Mouse (Mus musculus) olfactory bulb, adult 2 months (tissue): Measurements from ENCODE around the gene Ldhd. TPM values are rescaled to one million over a fixed set of nuclear protein-coding genes. Genes with fewer than 3 reads are reported as not detected.

ENCODE experiments used
- H3K27ac ChIP-seq: fragments of 200-500 bp; 2 replicates; pipeline ENCODE4 v1.5.1; 2012; ENCODE audit warnings: low read depth, low read length; ENCODE audit not compliant: insufficient read depth
- H3K4me1 ChIP-seq: fragments of 200-500 bp; 2 replicates; pipeline ENCODE4 v1.6.1; 2012; ENCODE audit warnings: low read length; ENCODE audit not compliant: control insufficient read depth, insufficient read depth
- H3K4me3 ChIP-seq: fragments of 200-500 bp; 2 replicates; pipeline ENCODE4 v1.5.1; 2012; ENCODE audit warnings: mild to moderate bottlenecking, low read depth, low read length, moderate library complexity; ENCODE audit not compliant: insufficient read depth
- CTCF ChIP-seq: fragments of 200-500 bp; IDR thresholded peaks from 2 replicates; pipeline ENCODE4 v1.5.1; 2012; ENCODE audit warnings: low read depth, mild to moderate bottlenecking, low read length, moderate library complexity; ENCODE audit not compliant: insufficient read depth
- POLR2A ChIP-seq: fragments of 200-500 bp; IDR thresholded peaks from 2 replicates; pipeline ENCODE4 v1.6.1; 2012; ENCODE audit warnings: mild to moderate bottlenecking, low read depth, low read length, moderate library complexity; ENCODE audit not compliant: insufficient read depth
- WGBS: fragments of 180-500 bp; shearing (Covaris S2); methylation state at CpG from one replicate; pipeline ENCODE4 v1.1.7; 2018; 5-methylcytosine and 5-hydroxymethylcytosine counted together
- polyA plus RNA-seq: library from polyadenylated mRNA; stranded (reverse); fragments of >200 nt; gene quantifications from 2 replicates; pipeline ENCODE4 v1.2.4, GENCODE M21; 2012; ENCODE audit warnings: low replicate concordance; ENCODE audit not compliant: missing spikeins, insufficient read depth, insufficient read length

Gene Ldhd
- polyA plus RNA-seq, 1 experiment = not detected

DNA sequence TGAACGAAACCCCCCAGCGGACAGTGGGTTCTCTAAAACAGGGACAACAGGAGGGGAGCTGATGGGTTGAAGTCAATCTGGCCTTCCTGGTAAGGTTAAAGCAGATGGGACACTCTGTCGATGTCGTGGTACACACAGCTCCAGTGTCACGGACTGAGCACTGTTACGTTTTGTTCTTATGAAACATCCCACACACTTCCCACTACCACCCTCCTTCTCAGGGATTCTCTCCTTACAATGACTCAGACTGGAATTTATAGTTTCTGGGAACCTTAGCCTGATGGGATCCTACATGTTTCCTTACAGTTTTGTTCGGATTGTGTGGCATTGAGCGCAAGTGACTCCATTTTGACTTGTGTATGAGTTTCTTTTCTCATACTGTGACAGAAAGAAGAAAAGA is 1.4 kb upstream of the Ldhd start:
- no peak overlapping the region for H3K4me3 ChIP-seq
- H3K4me1 ChIP-seq = peaks cover 22% of the 10 kb centered on the region
- no peak for TF ChIP-seq POLR2A
- no peak for TF ChIP-seq CTCF
- no peak overlapping the region for H3K27ac ChIP-seq
- 65% methylated on average over 8 of the region's 8 CpGs for WGBS

DNA sequence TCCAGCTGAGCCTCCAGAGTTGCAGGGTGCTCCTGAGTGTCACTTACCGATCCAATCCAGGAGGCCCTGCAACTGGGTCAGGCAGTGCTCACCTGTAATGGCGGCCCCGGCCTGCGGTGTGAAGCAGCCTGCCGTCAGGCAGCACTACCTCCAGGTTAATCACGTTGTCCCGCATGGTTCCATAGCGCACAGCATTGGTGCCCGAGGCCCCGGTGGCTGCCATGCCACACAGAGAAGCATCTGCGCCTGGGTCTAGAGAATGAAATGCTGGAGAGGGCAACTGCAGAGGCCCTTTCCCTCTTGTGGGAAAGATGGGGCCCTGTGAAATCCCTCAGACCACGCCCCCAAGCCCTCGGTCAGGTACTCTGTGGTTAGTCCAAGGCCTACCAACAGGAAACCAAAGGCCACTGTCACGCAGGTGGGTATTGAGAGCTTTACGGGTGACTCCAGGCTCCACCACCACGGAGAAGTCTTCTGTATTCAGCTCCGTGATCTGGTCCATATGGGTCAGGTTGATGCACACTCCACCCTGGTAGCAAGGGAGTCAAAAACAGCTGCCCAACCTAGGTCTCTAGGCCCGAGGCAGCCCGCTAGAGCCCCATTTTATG is 1.2 kb downstream of the Ldhd start:
- Histone ChIP-seq H3K4me3 (no peak overlapping the region), H3K27ac (no peak overlapping the region), H3K4me1 (peaks cover 42% of the 10 kb centered on the region)
- TF ChIP-seq POLR2A (no peak), CTCF (no peak)
- 91% methylated on average over 19 of the region's 19 CpGs for WGBS

DNA sequence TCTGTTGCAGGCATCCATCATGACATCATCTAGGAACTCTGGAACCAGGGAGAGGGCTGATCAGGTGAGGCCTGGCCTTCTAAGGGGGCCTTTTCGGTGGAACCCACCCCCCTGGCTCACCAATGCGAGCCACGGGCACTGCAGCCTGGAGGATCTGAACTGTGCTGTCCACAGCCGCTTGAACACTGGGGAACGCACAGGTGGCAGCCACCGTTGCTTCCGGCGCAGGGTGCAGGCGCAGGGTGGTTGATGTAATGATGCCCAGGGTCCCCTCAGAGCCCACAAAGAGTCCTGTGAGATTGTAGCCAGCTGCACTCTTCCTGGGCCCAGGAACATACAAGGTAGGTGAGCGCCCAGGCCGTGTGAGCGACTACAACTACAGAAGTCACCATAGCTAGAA is 1.8 kb downstream of the Ldhd start:
- 96% methylated on average over 12 of the region's 12 CpGs for WGBS
- TF ChIP-seq CTCF = no peak
- peaks cover 46% of the 10 kb centered on the region for H3K4me1 ChIP-seq
- no peak overlapping the region for H3K4me3 ChIP-seq
- H3K27ac ChIP-seq = no peak overlapping the region

DNA sequence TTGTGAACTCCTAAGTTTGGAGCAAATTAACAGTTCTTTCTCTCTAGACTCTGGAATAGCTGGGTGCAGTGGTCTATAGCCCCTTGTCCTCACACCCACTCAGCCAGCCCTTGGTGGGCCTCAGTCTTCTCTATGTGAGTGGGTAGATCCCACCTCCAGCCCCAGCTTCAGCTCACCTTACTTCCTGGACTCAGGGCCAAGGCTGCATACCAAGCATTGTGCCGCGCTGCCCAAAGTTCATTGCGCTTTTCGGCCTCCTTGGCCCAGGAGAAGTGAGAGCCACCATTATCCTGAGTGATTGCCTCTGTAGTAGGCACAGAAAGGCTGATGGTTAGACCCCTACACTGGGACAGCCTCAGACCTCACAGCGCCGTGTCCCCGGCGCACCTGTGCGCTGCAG is 2.3 kb downstream of the Ldhd start:
- WGBS = 99% methylated on average over 9 of the region's 9 CpGs
- no peak overlapping the region for H3K27ac ChIP-seq
- H3K4me3 ChIP-seq = no peak overlapping the region
- TF ChIP-seq CTCF = no peak
- no peak for TF ChIP-seq POLR2A
- peaks cover 46% of the 10 kb centered on the region for H3K4me1 ChIP-seq

DNA sequence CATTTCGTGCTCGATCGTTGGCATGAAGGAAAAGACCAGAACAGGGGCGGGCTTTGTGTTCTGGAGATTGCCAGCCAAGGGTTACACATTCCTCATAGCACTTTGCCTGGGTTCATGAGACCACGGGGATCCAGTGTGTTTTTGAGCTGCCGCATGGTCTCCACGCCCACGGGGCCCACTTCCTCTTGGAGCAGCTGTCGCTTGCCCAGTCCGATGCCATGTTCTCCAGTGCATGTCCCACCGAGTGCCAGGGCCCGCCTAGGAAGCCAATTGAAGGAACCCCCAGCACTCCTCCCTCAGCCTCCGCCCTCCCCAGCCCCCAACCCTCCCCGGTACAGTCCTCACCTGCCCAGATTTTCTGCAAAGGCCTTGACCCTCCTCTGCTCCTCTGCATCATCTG is 3.2 kb downstream of the Ldhd start:
- TF ChIP-seq CTCF = no peak
- TF ChIP-seq POLR2A = no peak
- WGBS = 78% methylated on average over 14 of the region's 14 CpGs
- H3K27ac ChIP-seq = no peak overlapping the region

DNA sequence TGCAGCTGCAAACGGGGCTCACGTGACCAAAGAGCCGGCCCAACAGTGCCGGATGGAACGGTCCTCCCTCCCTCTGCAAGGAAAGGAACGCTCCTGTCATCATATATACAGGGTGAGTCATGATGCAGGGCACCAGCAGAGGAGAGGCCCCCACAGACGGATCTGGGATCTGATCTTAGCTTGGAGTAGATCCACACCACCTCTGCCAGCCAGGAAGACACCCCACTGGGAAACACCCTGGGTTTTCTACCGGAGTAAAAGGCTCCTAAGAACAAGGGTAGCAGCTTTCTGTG is 3.7 kb downstream of the Ldhd start:
- TF ChIP-seq POLR2A (no peak), CTCF (no peak)
- H3K27ac ChIP-seq = no peak overlapping the region; the same call in 1 of the 2 replicates
- H3K4me1 ChIP-seq = peaks cover 55% of the 10 kb centered on the region
- 23% methylated on average over 8 of the region's 8 CpGs for WGBS
- no peak overlapping the region for H3K4me3 ChIP-seq

More for the DNA sequence above, 3.2 kb downstream of the Ldhd start:
- Histone ChIP-seq H3K4me3 (no peak overlapping the region), H3K4me1 (peaks cover 51% of the 10 kb centered on the region)

DNA sequence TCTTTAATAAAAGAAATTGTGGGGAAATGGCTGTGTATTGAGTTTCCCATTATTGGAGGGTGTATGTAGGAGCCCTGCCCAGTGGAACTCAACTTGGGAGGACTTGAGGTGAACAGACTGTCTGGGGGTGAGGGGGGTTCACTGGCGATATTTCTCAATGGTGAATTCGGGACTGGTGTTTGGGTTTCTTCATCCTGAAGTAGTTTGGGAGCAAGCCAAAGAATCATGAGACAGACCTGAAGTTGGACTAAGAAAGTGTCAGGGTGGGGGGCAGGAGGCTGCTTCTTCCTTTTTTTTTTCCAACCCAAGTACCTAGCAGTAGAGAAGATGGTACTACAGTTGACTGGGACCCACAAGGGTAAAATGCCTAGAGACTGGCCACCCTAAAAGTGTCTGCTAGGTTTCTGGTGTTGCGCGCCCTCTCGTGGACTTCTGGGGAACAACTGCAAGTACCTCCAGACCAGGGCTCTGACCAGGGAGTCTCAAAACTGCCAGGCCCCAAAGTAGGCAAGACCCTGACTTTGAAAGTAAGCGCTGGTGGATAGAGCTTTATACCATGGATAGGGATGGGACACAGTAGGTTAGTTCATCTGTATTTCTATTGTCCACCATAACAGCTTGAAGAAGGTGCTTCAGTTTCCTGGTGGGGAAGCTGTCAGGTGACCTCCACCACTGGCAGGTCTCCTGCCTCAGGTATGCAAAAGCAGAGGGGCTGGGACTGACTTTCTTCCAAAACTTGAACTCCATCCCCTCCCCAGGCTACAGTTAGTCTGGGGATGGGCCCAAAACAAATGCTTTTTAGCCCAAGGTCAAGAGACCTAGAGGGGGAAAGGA is 4.3 kb downstream of the Ldhd start:
- no peak overlapping the region for H3K4me3 ChIP-seq
- no peak for TF ChIP-seq POLR2A
- peak; percentile 77 for TF ChIP-seq CTCF
- H3K27ac ChIP-seq = peak overlapping the region; percentile 73
- H3K4me1 ChIP-seq = peaks cover 55% of the 10 kb centered on the region
- 17% methylated on average over 6 of the region's 6 CpGs for WGBS

DNA sequence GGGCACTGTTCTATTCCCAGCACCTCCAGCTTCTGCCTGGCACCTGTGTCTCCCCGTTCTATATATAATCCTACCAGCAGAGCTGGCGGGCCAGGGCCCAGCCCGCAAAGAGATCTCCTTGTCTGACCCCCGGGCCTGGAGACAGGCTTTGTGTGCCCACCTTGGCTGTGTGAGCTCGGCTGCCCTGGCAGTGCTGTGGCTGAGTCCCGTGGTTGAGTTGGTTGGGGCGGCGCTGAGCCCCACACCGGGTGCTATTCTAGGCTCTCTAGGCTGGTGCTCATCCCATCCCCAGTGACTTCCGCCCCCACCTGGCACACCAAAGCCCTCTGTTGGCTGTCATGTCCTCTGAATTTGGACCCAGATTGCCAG is 5.3 kb downstream of the Ldhd start:
- TF ChIP-seq POLR2A = no peak
- no peak for TF ChIP-seq CTCF
- WGBS = 46% methylated on average over 10 of the region's 10 CpGs
- Histone ChIP-seq H3K4me1 (peaks cover 48% of the 10 kb centered on the region), H3K27ac (peak overlapping the region; percentile 66), H3K4me3 (no peak overlapping the region)

DNA sequence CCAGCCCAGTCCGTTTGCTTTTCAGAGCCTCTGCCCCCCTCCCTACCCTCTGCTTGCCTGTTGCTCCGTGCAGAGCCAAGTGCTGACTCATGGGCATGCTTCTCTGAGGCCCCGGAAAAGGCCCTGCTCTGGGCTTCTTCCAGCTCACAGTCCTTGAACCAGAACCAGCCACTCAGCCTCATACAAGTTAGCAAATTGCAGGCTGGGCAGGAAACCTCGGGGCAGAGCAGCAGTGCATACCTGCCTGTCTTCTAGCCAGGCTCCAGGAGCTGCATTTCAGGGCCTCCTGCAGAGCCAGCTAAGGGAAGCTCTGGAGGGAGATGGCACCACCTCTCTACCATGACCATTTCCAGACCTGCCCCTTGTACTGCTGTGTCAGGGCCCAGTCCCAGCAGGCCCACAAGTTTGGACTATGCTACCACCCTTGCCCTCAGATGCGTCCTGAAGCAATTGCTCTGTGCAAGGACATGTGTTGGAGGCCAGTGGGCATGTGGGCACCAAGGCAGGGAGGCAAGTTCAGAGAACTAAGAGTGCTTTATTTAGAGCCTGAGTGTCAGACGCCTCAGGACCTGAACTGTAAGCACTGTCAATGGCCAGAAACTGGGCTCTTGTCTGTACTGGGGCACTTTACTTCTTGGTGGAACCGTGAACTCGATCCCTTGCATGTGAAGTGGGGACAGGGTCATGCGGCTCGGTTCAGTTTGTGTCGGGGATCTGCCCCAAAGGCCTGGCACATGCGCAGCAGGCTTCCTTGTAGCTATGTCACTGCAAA is 5.9 kb downstream of the Ldhd start:
- Histone ChIP-seq H3K27ac (peak overlapping the region; percentile 66), H3K4me1 (peaks cover 43% of the 10 kb centered on the region), H3K4me3 (no peak overlapping the region)
- no peak for TF ChIP-seq CTCF
- no peak for TF ChIP-seq POLR2A
- WGBS = 50% methylated on average over 12 of the region's 12 CpGs
